8 mouse cellular contexts compared by ENCODE assay signal in the genomic region with DNA sequence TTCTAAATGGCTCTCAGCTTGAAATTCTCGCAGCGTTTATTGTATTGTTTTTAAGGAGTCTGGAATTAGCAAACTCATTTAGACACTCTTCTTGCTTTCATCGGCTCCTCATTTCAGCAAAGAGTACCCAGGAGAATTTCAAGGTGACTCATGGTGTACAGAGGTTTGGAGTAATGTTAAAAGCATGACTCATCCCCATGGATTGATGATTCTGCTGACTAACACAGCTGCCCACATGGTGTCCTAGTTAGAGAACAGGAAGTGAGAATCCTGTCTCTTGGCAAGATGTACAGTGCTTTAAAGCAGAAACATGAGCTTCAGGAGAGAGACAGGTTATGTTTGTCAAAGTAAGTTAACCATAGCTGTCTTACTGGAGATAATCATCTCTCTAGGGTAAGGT.
DNase-seq lines count a peak whose midpoint lies in the region; ATAC-seq and TF ChIP-seq lines count a peak whose summit lies in the region.

No protein-coding gene starts in this region.

- H3K4me2 ChIP-seq in intestine, embryonic 16.5 days (ENCODE audit: low read depth, low read length), result no peak overlapping the region
- no peak overlapping the region for H3K4me2 ChIP-seq in stomach, postnatal 0 days (replicated peaks; ENCODE audit: low read depth)

- no peak for TF ChIP-seq EP300 in stomach, postnatal 0 days (optimal IDR thresholded peaks at IDR 0.05)

- no peaks in the 10 kb centered on the region for H3K4me1 ChIP-seq in intestine, embryonic 16.5 days (ENCODE audit: control insufficient read depth, insufficient read depth, low read length)
- H3K4me1 ChIP-seq in stomach, postnatal 0 days (replicated peaks; ENCODE audit: control insufficient read depth, insufficient read depth), result no peaks in the 10 kb centered on the region

- H3K4me3 ChIP-seq in intestine, embryonic 16.5 days (ENCODE audit: low read length), result no peak overlapping the region
- H3K4me3 ChIP-seq in stomach, postnatal 0 days (ENCODE audit: low read depth, low read length), result no peak overlapping the region

- H3K9me3 ChIP-seq in intestine, embryonic 16.5 days (ENCODE audit: control insufficient read depth, low read length), result no peaks in the 10 kb centered on the region
- H3K9me3 ChIP-seq in stomach, postnatal 0 days (ENCODE audit: control insufficient read depth, low read length), result no peaks in the 10 kb centered on the region

- no peaks in the 10 kb centered on the region for H3K27me3 ChIP-seq in intestine, embryonic 16.5 days (replicated peaks; ENCODE audit: control insufficient read depth, insufficient read depth, low read length)
- H3K27me3 ChIP-seq in stomach, postnatal 0 days (ENCODE audit: control insufficient read depth, insufficient read depth, low read length), result no peaks in the 10 kb centered on the region

- no peak overlapping the region for H3K27ac ChIP-seq in intestine, embryonic 16.5 days (ENCODE audit: low read length)
- no peak overlapping the region for H3K27ac ChIP-seq in stomach, postnatal 0 days (replicated peaks)

- H3K36me3 ChIP-seq in intestine, embryonic 16.5 days (ENCODE audit: control insufficient read depth, insufficient read depth, low read length), result no peaks in the 10 kb centered on the region
- no peaks in the 10 kb centered on the region for H3K36me3 ChIP-seq in stomach, postnatal 0 days (ENCODE audit: control insufficient read depth, insufficient read depth, low read length)

- no peak overlapping the region for H3K9ac ChIP-seq in intestine, embryonic 16.5 days (ENCODE audit: low read depth, low read length)
- no peak overlapping the region for H3K9ac ChIP-seq in stomach, postnatal 0 days (ENCODE audit: low read length)

- DNase-seq in frontal cortex, adult 2 months (ENCODE audit: extremely low spot score in 1 of 2, low spot score in 1 of 2), result peak; percentile 66 to 81
- no peak for DNase-seq in frontal cortex, postnatal 14 days (ENCODE audit: low spot score in 2 of 2)
- peak; percentile 57 to 58 for DNase-seq in right cerebral cortex, adult 2 months (ENCODE audit: low spot score in 2 of 2)
- DNase-seq in right cerebral cortex, postnatal 4 days, result no peak
- no peak for DNase-seq in stomach, postnatal 0 days (ENCODE audit: low spot score)
- no peak for DNase-seq in cerebellum, adult 9-11 months

- TF ChIP-seq CTCF in stomach, postnatal 0 days (IDR thresholded peaks at IDR 0.05; ENCODE audit: low read depth), result no peak

- 0 out of 2 replicates have a peak, but pooled peaks have one; percentile 46 for ATAC-seq in intestine, embryonic 16.5 days
- ATAC-seq in stomach, postnatal 0 days (ENCODE audit: low FRiP score, low TSS enrichment), result peak; percentile 57; the same call in 1 of the 2 replicates
- ATAC-seq in inflammation-experienced regulatory T-cells, adult 6 months, result no peak

- 77% methylated on average over 3 of the region's 3 CpGs for WGBS in intestine, embryonic 16.5 days
- 53% methylated on average over 3 of the region's 3 CpGs for WGBS in stomach, postnatal 0 days

Comparison
In these comparisons a context has a peak if more than half of its experiments do, and no peak if none do; other contexts are left out.
1. DNase-seq: peak in frontal cortex, adult 2 months (2 of 2) and right cerebral cortex, adult 2 months (2 of 2); none in frontal cortex, postnatal 14 days (0 of 2), right cerebral cortex, postnatal 4 days (single experiment), stomach, postnatal 0 days (single experiment) and cerebellum, adult 9-11 months (single experiment).